Mouse (Mus musculus): ENCODE results near the gene Thg1l. TPM values are rescaled to one million over a fixed set of nuclear protein-coding genes. Genes with fewer than 3 reads are reported as not detected.

Thg1l gene
- polyA plus RNA-seq, 1 experiment from 2014 or later: 14.3 TPM

DNA sequence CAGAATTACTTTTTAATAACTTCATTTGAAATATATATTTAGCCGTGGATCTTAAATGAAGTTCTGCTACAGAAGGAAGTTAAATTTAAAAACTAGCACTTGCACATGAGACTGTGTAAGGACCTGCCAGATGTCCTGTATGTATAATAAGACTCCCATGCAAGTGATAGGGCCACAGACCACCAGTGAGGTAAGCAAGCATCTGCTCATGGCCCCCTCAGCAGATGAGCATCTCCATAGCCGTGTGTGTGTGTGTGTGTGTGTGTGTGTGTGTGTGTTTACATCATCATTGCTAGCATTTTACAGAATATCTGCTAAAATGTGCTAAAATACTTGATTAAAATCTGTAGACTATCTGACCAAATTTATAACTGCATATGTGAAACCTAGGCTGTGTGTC is 57.9 kb downstream of the Thg1l start:
- Histone ChIP-seq H3K4me1 (peaks cover 10% of the 10 kb centered on the region), H3K27ac (no peak overlapping the region), H3K36me3 (peaks cover 66% of the 10 kb centered on the region), H3K4me3 (no peak overlapping the region), H3K4me2 (replicated peaks) (no peak overlapping the region), H3K9me3 (no peaks in the 10 kb centered on the region), H3K9ac (no peak overlapping the region), H3K27me3 (no peaks in the 10 kb centered on the region)
- 86% methylated on average over 2 of the region's 2 CpGs for WGBS
- ATAC-seq (ENCODE audit: low FRiP score, low read depth): no peak

Other genes starting within 250 kb of the Thg1l start
- 85.1 and 86.7 TPM in 2 replicates for gene Clint1, start 103.4 kb downstream of the Thg1l start, polyA plus RNA-seq (2015; fragmentation: Nextera tagmentation; extraction: Ambion mirVana)
- 6.8 and 7.8 TPM in 2 replicates for gene Lsm11, start 10.6 kb downstream of the Thg1l start, polyA plus RNA-seq (2015; fragmentation: Nextera tagmentation; extraction: Ambion mirVana)
- 0.22 and 0.31 TPM in 2 replicates for gene Sox30, start 24.8 kb upstream of the Thg1l start, polyA plus RNA-seq (2015; fragmentation: Nextera tagmentation; extraction: Ambion mirVana)
- 2.4 and 5.4 TPM in 2 replicates for gene Gm12166, start 96.8 kb upstream of the Thg1l start, polyA plus RNA-seq (2015; fragmentation: Nextera tagmentation; extraction: Ambion mirVana)
- gene Adam19, start 100.5 kb upstream of the Thg1l start, polyA plus RNA-seq (2015; fragmentation: Nextera tagmentation; extraction: Ambion mirVana): 15.6 and 16.4 TPM in 2 replicates
- gene Nipal4, start 211.0 kb upstream of the Thg1l start, polyA plus RNA-seq (2015; fragmentation: Nextera tagmentation; extraction: Ambion mirVana): 1.4 and 1.7 TPM in 2 replicates

Measured in limb, embryonic 13.5 days (tissue).